Mouse (Mus musculus) cerebellum, adult 2 months (tissue): Measurements from ENCODE around the gene Rnf220. TPM values are rescaled to one million over a fixed set of nuclear protein-coding genes. Genes with fewer than 3 reads are reported as not detected.
A peak's percentile ranks its signal among the peaks of the same experiment; 100 is the strongest.

Experiments
- DNase-seq, 2 experiments: peaks; one replicate each; pipeline ENCODE4 v3.0.0; 2021
- H3K27ac ChIP-seq: fragments of 200-500 bp; 2 replicates; pipeline ENCODE4 v1.5.1; 2012; ENCODE audit warnings: low read length, control low read depth, inconsistent platforms; ENCODE audit not compliant: insufficient read depth
- H3K27me3 ChIP-seq: fragments of 200-500 bp; 2 replicates; pipeline ENCODE4 v1.6.1; 2012; ENCODE audit warnings: inconsistent platforms, mild to moderate bottlenecking, low read length, moderate library complexity; ENCODE audit not compliant: control insufficient read depth, insufficient read depth
- H3K4me1 ChIP-seq: fragments of 200-500 bp; 2 replicates; pipeline ENCODE4 v1.6.1; 2011; ENCODE audit warnings: low read length; ENCODE audit not compliant: control insufficient read depth, insufficient read depth
- H3K4me3 ChIP-seq: fragments of 200-500 bp; replicated peaks from 2 replicates; pipeline ENCODE3; 2011; ENCODE audit warnings: mild to moderate bottlenecking, low read depth, low read length, control low read depth; ENCODE audit not compliant: insufficient read depth
- CTCF ChIP-seq: fragments of 200-500 bp; IDR thresholded peaks from 2 replicates; pipeline ENCODE4 v1.5.1; 2011; ENCODE audit warnings: low read depth, mild to moderate bottlenecking, control low read depth, low read length, moderate library complexity, borderline replicate concordance; ENCODE audit not compliant: insufficient read depth
- POLR2A ChIP-seq: fragments of 200-500 bp; IDR thresholded peaks from 2 replicates; pipeline ENCODE4 v1.6.1; 2011; ENCODE audit warnings: low read length, control low read depth, borderline replicate concordance; ENCODE audit not compliant: insufficient read depth
- whole genome bisulfite sequencing: fragments of 180-500 bp; shearing (Covaris S2); methylation state at CpG from one replicate; pipeline ENCODE4 v1.1.7; 2018; 5-methylcytosine and 5-hydroxymethylcytosine counted together
- polyA plus RNA-seq: library from polyadenylated mRNA; depleted of rRNA; stranded (reverse); fragments of >200 nt; gene quantifications from 2 replicates; pipeline ENCODE4 v1.2.3, GENCODE M21; 2012

The Rnf220 gene
- polyA plus RNA-seq, 1 experiment: 183 TPM

- Histone ChIP-seq H3K4me3 (no peak overlapping the region), H3K27me3 (no peaks in the 10 kb centered on the region; the same call in 1 of the 2 replicates), H3K4me1 (no peaks in the 10 kb centered on the region), H3K27ac (peak overlapping the region; percentile 43; the same call in 1 of the 2 replicates)
- WGBS: 77% methylated on average over 11 of the region's 11 CpGs
- no peak for DNase-seq
- TF ChIP-seq CTCF: no peak
- TF ChIP-seq POLR2A: no peak
Observed at GRCm38 (mm10) chr4:117397128-117397527, 99.7 kb downstream of the Rnf220 start.

- H3K4me3 ChIP-seq: no peak overlapping the region
- DNase-seq: no peak
- no peak overlapping the region for H3K27ac ChIP-seq
- H3K4me1 ChIP-seq: no peaks in the 10 kb centered on the region
- WGBS: 70% methylated on average over 7 of the region's 7 CpGs
- no peaks in the 10 kb centered on the region for H3K27me3 ChIP-seq
- TF ChIP-seq POLR2A (no peak), CTCF (no peak)
Observed at GRCm38 (mm10) chr4:117393027-117393426, 103.8 kb downstream of the Rnf220 start.

GRCm38 (mm10) chr4:117392391-117392790 is 104.5 kb downstream of the Rnf220 start:
- TF ChIP-seq POLR2A (no peak), CTCF (no peak)
- H3K27ac ChIP-seq: no peak overlapping the region; the same call in 1 of the 2 replicates
- no peak overlapping the region for H3K4me3 ChIP-seq
- 59% methylated on average over 2 of the region's 2 CpGs for WGBS
- H3K4me1 ChIP-seq: no peaks in the 10 kb centered on the region
- no peaks in the 10 kb centered on the region for H3K27me3 ChIP-seq
- no peak for DNase-seq

GRCm38 (mm10) chr4:117391966-117392365 is 104.9 kb downstream of the Rnf220 start:
- WGBS: 17% methylated on average over 9 of the region's 9 CpGs
- Histone ChIP-seq H3K27ac (no peak overlapping the region; the same call in 1 of the 2 replicates), H3K4me1 (no peaks in the 10 kb centered on the region), H3K27me3 (no peaks in the 10 kb centered on the region), H3K4me3 (no peak overlapping the region)
- DNase-seq: no peak
- no peak for TF ChIP-seq CTCF
- TF ChIP-seq POLR2A: no peak

- DNase-seq: no peak
- no peak overlapping the region for H3K4me3 ChIP-seq
- 57% methylated on average over 22 of the region's 22 CpGs for WGBS
- no peak for TF ChIP-seq POLR2A
- H3K27me3 ChIP-seq: no peaks in the 10 kb centered on the region
- no peaks in the 10 kb centered on the region for H3K4me1 ChIP-seq
- no peak overlapping the region; the same call in 1 of the 2 replicates for H3K27ac ChIP-seq
Observed at GRCm38 (mm10) chr4:117390850-117391795, 105.7 kb downstream of the Rnf220 start.

GRCm38 (mm10) chr4:117389264-117390054 is 107.4 kb downstream of the Rnf220 start:
- H3K4me3 ChIP-seq: no peak overlapping the region
- 61% methylated on average over 14 of the region's 14 CpGs for WGBS
- no peak for DNase-seq
- no peaks in the 10 kb centered on the region for H3K27me3 ChIP-seq
- peak; percentile 28; the same call in 1 of the 2 replicates for TF ChIP-seq CTCF
- TF ChIP-seq POLR2A: no peak
- no peak overlapping the region for H3K27ac ChIP-seq
- no peaks in the 10 kb centered on the region for H3K4me1 ChIP-seq

- Histone ChIP-seq H3K27me3 (no peaks in the 10 kb centered on the region), H3K27ac (no peak overlapping the region), H3K4me3 (no peak overlapping the region), H3K4me1 (no peaks in the 10 kb centered on the region)
- no peak for DNase-seq
- TF ChIP-seq CTCF: no peak
- 97% methylated on average over 1 of the region's 1 CpGs for WGBS
Observed at GRCm38 (mm10) chr4:117385247-117385646, 111.6 kb downstream of the Rnf220 start.
